Mouse (Mus musculus) brain, embryonic 14.5 days (tissue): ENCODE results near the gene Dedd. TPM values are rescaled to one million over a fixed set of nuclear protein-coding genes. Genes with fewer than 3 reads are reported as not detected.
A peak's percentile ranks its signal among the peaks of the same experiment; 100 is the strongest.

Experiments
- DNase-seq: peaks from one replicate; pipeline ENCODE4 v3.0.0-alpha.2; 2011; ENCODE audit warnings: low read depth
- CTCF ChIP-seq: fragments of 200-500 bp; IDR thresholded peaks from 2 replicates; pipeline ENCODE4 v1.5.1; 2012; ENCODE audit warnings: inconsistent platforms, mild to moderate bottlenecking, moderate library complexity, borderline replicate concordance; ENCODE audit not compliant: insufficient read depth, insufficient read length; ENCODE audit errors: extremely low read depth
- POLR2A ChIP-seq: fragments of 200-500 bp; IDR thresholded peaks from 2 replicates; pipeline ENCODE4 v1.6.1; 2012; ENCODE audit warnings: mild to moderate bottlenecking, inconsistent platforms, borderline replicate concordance; ENCODE audit not compliant: poor library complexity, insufficient read depth, insufficient read length, severe bottlenecking; ENCODE audit errors: extremely low read depth
- polyA plus RNA-seq: library from polyadenylated mRNA; depleted of rRNA; stranded (reverse); fragments of >200 nt; gene quantifications from 2 replicates; pipeline ENCODE4 v1.2.3, GENCODE M21; 2012

The Dedd gene
- polyA plus RNA-seq, 1 experiment, result 63.5 TPM

GRCm38 (mm10) chr1:171348665-171349064, 19.7 kb downstream of the Dedd start:
- no peak for TF ChIP-seq POLR2A
- TF ChIP-seq CTCF, result no peak
- no peak for DNase-seq

GRCm38 (mm10) chr1:171349210-171349609, 20.3 kb downstream of the Dedd start:
- DNase-seq, result no peak
- no peak for TF ChIP-seq CTCF
- TF ChIP-seq POLR2A, result no peak

GRCm38 (mm10) chr1:171355812-171356340, 26.9 kb downstream of the Dedd start:
- TF ChIP-seq CTCF, result peak; percentile 48; the same call in 1 of the 2 replicates
- no peak for TF ChIP-seq POLR2A
- DNase-seq, result peak; percentile 35

- no peak for TF ChIP-seq CTCF
- TF ChIP-seq POLR2A, result no peak
- DNase-seq, result no peak
These were observed 27.9 kb downstream of the Dedd start for GRCm38 (mm10) chr1:171356814-171357213.

GRCm38 (mm10) chr1:171358421-171358820, 29.5 kb downstream of the Dedd start:
- DNase-seq, result peak; percentile 78
- TF ChIP-seq CTCF (peak; percentile 58; the same call in 1 of the 2 replicates), POLR2A (no peak)

- peak; percentile 8 for DNase-seq
- no peak for TF ChIP-seq CTCF
These were observed 31.3 kb downstream of the Dedd start for GRCm38 (mm10) chr1:171360253-171360652.

- 0 out of 2 replicates have a peak, but pooled peaks have one; percentile 16 for TF ChIP-seq POLR2A
- TF ChIP-seq CTCF, result no peak
- peak; percentile 99 for DNase-seq
These were observed 31.7 kb downstream of the Dedd start, which contains the start of gene Klhdc9 for GRCm38 (mm10) chr1:171360656-171361055. Gene Klhdc9 (minus strand): TSS chr1:171360798.

GRCm38 (mm10) chr1:171361106-171362103, 32.5 kb downstream of the Dedd start:
- DNase-seq, result peak; percentile 92
- TF ChIP-seq CTCF, result peak; percentile 80; the same call in 1 of the 2 replicates
- no peak for TF ChIP-seq POLR2A

- peak; percentile 22 for DNase-seq
- no peak for TF ChIP-seq CTCF
- TF ChIP-seq POLR2A, result no peak
These were observed 37.0 kb downstream of the Dedd start for GRCm38 (mm10) chr1:171365934-171366333.

- no peak for DNase-seq
- TF ChIP-seq POLR2A (no peak), CTCF (no peak)
These were observed 41.1 kb downstream of the Dedd start, which contains the start of gene Nectin4 for GRCm38 (mm10) chr1:171369845-171370556. Gene Nectin4 (plus strand): TSS chr1:171370099.

GRCm38 (mm10) chr1:171372880-171373279, 43.9 kb downstream of the Dedd start:
- TF ChIP-seq CTCF, result no peak
- TF ChIP-seq POLR2A, result no peak
- no peak for DNase-seq

- TF ChIP-seq POLR2A (no peak), CTCF (no peak)
- DNase-seq, result no peak
These were observed 45.0 kb downstream of the Dedd start for GRCm38 (mm10) chr1:171373946-171374345.
